Mouse (Mus musculus) layer of hippocampus, postnatal 36 days (tissue): ENCODE data around the gene Lysmd1. TPM values are rescaled to one million over a fixed set of nuclear protein-coding genes. Genes with fewer than 3 reads are reported as not detected.

Experiments
- DNase-seq, 2 experiments: peaks; one replicate each; pipeline ENCODE4 v3.0.0; 2022
- total RNA-seq, 2 experiments: library from RNA; stranded (reverse); gene quantifications; 2 replicates each; pipeline ENCODE4 v1.2.3; 2021

Gene Lysmd1
- total RNA-seq, 2 experiments from 2014 or later = 16.8 to 18.1 TPM

DNA sequence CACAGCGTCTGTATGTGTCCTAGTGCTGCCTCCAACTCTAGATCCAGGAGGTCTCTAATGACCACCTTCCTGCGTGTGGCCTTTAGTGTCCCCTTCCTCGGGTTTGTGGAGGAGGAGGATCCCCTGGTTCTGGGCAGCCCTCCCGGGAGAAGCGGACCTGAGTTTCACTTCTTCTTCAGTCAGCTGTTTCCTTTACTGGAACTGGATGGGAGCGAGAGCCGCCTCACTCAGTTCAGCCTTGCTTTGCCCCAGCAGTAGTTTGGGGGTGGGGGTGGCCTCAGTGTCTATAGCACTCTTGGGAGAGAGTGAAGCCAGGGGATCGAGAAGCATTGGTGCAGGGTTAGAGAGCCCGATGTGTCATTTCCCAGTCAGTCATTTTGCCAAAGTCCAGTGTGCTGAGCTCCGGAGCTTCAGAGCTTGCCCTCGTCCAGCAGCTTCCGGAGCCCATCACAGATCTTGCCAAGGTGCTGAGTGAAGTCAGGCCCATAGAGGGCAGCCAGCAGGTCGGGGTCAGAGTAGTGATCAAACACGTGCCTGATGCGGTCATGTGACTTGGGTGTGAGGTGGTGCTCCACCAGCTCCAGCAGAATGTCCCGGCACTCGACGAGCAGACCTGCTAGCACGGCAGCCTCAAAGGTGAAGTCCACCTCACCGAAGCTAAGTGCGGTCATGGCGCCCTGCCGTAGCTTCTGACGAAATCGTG is 5.8 kb downstream of the Lysmd1 start:
- DNase-seq = no peak

DNA sequence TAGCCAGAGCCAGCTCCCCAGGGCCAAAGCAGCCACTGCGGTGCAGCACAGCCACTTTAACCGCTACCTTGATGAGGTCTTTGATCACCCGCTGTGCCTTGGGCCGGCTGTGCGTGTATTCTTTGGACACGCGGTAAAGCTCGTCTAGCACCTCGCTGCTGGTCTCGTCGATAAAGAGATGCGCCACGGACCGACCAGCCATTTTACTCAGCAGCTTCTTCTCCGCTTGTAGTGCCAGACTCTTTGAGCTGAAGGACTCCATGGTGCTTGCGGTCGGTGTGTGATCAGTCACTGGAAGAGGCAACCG is 6.4 kb downstream of the Lysmd1 start:
- DNase-seq = no peak

DNA sequence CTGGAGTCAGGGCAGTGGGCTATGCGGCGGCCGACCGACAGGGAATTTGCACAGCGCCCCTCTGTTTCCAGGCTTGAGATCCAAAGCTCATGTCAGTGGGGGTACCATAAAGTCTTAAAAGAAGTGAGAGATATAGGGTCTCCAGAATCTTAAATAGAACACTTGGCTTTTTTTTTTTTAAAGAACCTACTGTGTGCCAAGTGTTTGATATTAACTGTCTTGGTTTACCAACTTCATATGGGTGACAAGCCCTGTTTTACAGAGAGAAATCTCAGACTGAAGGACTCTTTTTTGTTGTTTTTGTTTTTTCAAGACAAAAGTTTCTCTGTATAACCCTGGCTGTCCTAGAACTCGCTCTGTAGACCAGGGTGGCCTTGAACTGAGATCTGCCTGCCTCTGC is 6.9 kb downstream of the Lysmd1 start:
- no peak for DNase-seq

DNA sequence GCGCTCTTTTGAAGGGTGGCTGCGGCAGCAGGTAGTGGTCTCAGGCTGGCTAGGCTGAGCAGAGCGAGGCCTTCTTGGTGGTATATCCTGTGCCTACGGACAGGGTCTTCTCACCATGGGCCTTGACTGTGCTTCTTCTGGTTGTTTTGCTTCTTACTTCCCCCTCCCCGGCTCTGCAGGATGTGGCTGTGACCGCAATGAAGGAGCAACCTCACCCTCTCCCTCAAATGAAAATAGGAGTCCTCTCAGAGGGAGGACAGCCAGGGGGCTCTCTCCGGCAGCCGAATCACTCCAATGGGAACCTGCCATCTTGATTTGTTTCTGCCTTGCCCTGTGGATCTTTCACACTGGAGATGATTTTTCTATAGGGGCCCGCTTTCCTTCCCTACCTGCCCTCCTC is 7.6 kb downstream of the Lysmd1 start:
- DNase-seq = no peak

DNA sequence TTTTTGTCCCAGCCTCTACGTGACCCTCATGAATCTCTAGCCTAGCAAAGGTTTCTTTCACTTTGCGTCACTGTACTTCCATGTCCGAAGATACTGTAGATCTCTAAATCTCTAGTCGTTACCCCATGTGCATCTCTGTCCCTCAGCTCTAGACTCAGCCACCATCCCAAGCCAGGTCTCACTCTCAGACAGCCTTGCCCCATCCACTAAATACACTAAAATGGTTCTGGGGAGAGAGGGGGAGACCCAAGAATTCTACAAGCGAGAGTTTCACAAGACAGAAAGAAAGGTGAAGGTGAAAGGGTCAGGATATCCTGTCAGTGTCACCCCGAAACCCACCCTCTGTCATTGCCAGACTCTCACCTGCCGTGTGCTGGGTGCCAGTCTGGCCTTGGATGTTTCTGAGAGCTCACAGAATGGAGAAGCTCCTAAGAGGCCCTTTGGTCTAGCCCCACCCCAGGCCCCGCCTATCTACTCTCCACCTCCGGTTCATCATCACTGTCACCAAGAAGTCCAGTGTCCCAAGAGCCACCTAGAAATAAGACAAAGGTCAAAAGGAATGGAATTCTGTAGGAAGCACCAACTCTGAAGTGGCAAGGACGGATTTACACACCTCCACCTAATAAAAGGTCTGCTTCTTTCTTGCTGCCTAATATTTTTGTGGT is 8.2 kb downstream of the Lysmd1 start, which contains the start of gene Tnfaip8l2:
Gene Tnfaip8l2 (minus strand): TSS at position 409 of the 665 bp plus-strand sequence.
- DNase-seq = no peak

DNA sequence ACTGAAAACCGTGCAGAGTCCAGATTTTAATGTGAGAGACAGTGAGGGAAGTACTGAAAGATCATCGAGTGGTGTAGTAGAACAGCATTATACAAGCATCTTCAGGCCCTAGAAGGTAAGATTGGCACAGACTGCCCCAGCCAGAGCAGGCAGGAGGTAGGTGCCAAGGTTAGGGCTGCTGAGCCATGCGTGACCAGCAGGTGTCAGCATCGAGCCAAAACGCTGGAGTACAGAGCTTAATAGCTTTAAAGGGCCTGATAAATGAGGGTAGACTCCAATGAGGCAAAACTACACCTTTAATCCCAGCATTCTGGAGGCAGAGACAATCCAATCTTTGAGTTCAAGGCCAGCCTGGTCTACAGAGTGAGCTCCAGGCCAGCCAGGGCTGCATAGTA is 8.7 kb downstream of the Lysmd1 start:
- DNase-seq = peak; percentile 81 to 85

DNA sequence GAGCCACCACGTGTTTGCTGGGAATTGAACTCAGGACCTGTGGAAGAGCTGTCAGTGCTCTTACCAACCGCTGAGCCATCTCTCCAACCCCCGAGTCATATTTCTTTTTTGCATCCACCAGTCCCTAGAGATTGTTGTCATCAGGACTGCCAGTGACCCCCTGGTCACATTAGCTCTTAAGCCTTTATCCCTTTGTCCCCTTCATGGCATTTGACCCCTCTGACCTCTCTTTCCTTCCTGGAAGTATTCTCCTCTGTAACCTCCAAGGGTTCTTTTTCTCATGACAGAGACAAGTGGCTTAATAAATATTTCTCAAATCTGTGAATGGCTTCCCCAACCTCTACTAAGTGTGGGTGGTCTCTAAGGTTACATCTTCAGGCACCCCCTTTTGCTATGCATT is 14.0 kb downstream of the Lysmd1 start:
- DNase-seq = no peak

DNA sequence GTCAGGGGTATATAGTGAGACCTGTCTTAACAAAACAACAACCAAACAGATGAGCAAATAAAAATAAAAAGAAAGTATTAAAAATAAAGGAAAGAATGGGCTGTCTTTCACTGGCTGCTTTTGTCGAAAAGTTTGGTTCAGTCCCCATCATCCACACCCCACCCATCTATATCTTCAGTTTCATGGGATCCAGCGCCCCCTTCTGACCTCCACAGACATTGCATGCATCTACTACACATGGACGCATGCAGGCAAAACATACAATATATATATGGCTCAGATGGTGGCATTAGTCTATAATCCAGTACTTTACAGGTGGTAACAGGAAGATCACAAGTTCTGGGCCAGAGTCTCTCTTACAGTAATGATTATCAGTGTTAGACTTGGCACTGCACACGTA is 20.0 kb downstream of the Lysmd1 start:
- DNase-seq = no peak

DNA sequence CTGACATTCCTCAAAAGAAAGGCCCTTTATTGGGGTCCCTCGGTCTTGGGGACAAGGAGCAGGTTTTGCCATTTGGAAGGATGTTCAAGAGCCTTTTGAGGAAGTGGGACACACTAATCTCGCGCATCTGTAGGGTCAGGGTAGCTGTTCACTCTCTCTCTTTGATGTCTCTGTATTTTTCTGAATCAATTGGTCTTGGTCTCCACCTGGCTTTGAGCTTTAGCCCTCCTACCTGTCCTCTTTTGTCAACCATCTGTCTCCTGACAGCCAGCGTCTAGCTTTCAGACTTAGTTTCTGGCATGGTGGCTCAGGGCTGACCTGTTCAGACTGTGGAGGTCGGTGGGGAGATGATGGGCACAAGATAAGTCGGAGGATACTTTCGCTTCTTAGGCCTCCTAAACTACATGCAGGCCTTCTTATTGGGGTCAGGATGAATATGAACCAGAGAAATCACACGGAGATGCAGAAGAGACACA is 25.7 kb downstream of the Lysmd1 start:
- DNase-seq = no peak

DNA sequence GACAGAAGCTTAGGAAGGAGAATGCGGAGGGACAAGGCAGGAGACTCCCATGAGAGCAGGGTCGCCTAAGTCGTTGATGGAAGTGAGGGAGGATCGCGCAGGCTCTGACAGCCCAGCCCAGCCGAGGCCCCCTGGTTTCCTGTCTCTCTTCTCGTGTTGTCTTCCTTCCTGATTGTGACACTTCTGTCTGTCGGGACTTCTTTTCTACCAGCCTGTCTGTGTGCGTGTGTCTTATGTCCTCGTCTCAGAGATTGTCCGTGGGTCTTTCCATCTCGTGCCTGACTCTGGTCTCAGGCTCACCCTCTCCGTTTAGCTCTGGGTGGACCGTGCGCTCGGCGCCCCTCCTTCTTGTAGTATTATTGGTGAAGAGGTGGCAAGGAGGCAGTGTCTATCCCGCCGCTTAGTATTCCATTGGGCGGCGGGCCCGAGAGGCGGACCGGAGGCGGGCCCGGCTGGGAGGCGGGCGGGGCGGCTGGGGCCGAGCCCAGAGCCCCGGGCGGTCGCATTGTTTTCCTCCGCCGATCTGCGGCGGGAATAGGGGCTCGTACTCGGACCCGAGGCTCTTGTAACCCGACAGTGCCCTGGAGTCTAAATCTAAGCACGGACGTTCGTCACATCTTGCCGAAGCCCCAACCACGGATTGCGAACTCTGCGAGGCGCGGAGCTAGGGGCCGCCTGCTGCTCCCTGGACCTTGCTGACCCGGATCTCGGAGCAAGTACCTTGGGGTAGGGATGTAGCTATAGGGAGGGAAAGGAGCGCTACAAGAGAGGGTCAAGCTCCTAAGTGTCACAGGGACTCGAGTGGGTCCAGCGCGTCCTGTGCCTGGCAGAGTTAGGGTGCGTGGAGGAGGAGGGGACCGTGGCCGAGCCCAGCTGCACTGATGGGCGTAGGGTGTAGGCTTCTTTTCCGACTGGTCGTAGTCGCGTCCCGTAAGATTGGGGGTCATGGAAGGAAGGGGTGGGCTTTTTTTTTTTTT is 26.4 kb downstream of the Lysmd1 start, which contains the start of gene Sema6c:
Gene Sema6c (plus strand): TSS at position 471 of the 977 bp plus-strand sequence.
- peak; percentile 83 to 87 for DNase-seq

DNA sequence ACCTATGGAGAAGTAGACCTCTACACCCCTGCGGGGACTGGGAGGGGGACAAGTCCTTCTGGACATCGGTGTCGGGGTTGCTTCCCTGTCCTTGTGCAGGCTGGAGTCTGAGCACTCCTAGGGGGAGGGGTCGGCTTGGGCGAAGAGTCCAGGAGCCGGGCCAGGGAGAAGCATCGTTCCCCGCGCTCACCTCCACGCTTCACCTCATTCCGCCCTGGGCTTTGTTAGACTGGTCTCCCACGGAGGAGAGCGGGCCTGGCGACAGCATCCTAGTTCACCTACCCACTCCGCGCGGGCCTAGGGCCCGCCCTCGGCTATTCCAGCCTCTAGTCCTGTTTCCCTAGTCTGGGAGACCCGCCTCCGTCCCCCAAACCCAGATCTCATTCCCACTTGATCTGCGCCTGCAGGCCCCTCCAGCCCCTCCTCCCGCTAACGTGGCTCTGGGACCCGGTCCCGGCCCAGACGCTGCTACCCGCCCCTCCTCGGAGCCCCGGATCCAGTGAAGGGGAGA is 27.2 kb downstream of the Lysmd1 start:
- no peak for DNase-seq

DNA sequence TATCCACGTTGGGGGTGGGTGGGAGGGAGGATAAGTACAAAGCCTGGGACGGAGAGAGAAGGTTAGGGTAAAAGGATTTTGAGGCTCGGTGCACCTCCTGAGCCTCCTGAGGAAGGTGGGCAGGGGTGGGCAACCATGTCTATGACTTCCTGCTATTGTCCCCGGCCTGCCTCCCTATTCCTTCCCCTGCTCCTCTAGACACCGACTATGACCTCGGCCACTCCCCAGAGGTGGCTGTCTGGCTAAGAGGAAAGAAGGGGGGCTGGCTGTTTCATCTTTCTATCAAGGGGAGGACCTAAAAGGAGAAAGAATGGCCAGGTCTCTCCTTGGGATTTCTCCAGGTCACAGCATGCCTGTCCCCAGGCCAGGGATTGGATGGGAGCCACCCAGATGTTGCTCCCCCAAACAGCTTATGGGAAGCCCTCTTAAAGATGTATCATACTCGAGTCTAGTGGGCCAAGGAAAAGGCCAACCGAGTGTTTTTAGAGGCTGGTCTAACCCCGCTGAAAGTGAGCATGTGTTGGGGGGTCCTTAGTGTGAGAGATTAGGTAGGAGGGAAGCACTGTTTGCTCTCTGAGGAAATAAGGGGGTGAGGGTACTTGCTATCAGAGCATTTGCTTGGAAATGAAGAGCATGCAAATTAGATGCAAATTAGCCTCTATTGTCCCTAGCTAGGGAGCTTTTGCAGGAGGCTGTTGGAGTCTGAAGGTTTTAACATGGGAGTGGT is 27.9 kb downstream of the Lysmd1 start:
- DNase-seq = no peak

DNA sequence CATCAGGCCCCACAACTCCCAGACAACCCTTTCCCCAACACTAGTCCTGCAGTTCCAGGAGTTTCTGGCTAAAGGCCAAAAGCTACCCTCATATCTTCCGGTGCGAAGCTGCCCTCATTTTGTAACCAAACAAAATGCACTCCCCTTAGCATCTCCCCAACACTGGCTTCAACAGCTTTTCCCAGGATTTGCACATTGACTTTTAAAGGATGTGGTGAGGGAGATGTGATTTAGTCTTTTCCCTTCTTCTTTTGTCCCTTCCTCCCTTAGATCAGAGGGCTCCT is 28.4 kb downstream of the Lysmd1 start:
- no peak for DNase-seq

DNA sequence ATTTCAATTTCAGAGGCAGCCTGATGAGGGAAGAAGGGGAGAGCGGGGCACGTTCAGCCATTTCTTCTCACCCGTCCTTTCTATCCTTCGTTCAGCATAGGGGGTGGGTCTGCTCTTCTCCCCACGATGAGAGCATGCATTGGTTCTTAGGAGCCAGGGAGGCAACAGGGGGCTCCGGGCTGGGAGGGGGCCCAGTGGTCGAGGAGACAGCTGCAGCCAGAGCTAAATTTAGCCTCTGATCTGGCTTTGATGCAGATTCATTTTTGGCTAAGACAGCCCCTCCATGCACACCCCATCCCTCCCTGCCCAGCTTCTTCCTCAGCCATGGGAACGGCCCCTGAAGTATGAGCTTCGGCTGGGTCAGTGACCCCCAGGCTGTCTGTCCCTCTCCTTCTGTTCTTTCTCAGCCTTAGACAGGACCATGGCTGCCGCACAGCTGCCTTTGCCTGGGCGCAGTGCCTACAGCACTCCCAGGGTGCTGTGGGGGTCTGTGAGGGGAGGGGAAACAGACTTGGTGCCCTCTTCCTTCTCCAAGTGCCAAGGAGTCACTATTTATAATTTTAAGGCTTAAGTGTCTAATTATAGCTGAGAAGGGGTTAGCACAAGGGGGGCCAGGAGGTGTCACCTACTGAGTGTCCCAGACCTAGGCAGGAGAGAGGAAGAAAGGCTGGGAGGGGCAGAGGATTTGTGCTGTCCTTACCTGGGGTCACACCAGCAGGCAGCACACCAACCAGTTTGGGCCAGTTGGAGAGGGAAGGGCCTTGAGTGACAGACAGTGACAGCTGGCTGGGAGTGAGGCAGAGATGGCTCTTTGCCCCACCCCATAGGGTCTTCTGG is 29.7 kb downstream of the Lysmd1 start:
- no peak for DNase-seq

DNA sequence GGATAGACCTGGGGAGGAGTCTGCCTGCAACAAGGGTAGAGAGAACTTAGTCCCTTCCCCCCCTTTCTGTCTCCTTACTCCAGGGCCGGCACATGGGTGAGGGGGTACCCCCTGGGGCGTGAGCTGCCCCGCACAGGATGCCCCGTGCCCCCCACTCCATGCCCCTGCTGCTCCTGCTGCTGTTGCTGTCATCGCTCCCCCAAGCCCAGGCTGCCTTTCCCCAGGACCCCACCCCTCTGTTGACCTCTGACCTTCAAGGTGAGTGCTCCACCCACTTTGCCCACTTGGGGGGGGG is 30.3 kb downstream of the Lysmd1 start:
- DNase-seq = no peak

DNA sequence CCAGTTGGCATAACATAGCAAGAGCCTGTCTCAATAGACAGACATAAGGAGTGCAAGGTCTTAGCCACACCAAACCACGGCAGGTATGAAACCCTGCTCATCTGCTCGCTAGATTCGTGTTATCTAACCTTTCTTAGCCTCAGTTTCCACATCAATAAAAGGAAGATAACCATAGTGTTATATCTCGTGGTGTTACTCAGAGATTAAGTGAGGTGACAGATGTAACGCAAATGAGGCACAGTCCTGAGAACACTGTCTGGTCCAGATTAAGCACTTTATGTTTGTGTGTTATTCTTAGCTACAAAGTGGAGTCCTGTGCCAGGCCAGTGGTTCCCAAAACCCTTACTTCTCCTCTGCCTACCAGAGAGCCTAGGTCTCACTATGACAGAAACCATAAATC is 31.0 kb downstream of the Lysmd1 start:
- DNase-seq = no peak

DNA sequence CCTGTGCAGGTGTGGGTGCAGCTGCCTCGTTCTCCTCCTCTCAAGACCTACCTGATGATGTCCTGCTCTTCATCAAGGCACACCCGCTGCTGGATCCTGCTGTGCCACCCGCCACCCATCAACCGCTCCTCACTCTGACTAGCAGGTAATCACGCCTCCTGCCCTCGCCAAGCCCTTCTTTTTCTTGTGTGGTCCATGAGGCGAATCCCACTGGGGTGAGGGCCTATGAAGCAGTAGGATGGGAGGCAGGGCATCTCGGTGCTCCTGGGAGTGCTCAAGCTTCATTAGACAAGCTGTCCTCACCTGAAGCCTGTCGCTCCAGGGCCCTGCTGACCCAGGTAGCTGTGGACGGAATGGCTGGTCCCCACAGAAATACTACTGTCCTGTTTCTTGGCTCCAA is 36.1 kb downstream of the Lysmd1 start:
- DNase-seq = no peak

DNA sequence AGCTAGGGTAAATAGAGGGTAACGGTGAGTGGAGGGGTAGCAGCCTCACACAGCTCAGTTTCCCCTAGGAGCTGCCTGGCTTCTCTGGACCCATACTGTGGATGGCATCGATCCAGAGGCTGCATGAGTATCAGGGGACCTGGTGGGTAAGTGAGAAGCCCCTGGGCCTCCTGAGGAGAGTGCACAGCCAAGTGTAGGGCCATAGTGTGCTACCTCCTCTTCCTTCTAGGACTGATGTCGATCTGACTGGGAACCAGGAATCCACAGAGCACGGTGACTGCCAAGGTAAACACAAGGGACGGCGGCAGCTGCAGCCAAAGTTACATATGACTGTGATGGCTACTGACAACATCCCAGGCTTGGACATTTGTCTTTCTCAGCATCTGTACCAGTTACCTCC is 37.2 kb downstream of the Lysmd1 start:
- DNase-seq = no peak

DNA sequence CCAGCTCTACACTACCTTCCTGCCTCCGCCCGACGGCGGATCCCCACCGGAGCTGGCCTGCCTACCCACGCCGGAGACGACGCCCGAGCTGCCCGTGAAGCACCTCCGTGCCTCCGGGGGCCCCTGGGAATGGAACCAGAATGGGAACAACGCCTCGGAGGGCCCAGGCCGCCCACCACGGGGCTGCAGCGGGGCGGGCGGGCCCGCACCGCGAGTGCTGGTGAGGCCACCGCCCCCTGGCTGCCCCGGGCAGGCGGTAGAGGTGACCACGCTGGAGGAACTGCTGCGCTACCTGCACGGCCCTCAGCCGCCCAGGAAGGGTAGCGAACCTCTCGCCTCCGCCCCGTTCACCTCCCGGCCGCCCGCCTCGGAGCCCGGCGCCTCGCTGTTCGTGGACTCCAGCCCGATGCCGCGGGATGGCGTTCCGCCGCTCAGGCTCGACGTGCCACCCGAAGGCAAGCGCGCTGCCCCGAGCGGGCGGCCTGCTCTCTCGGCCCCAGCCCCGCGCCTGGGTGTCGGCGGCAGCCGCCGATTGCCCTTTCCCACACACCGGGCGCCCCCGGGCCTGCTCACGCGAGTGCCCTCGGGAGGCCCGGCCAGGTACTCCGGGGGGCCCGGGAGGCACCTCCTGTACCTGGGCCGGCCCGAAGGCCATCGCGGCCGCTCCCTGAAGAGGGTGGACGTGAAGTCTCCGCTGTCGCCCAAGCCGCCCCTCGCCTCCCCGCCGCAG is 38.8 kb downstream of the Lysmd1 start:
- DNase-seq = no peak

DNA sequence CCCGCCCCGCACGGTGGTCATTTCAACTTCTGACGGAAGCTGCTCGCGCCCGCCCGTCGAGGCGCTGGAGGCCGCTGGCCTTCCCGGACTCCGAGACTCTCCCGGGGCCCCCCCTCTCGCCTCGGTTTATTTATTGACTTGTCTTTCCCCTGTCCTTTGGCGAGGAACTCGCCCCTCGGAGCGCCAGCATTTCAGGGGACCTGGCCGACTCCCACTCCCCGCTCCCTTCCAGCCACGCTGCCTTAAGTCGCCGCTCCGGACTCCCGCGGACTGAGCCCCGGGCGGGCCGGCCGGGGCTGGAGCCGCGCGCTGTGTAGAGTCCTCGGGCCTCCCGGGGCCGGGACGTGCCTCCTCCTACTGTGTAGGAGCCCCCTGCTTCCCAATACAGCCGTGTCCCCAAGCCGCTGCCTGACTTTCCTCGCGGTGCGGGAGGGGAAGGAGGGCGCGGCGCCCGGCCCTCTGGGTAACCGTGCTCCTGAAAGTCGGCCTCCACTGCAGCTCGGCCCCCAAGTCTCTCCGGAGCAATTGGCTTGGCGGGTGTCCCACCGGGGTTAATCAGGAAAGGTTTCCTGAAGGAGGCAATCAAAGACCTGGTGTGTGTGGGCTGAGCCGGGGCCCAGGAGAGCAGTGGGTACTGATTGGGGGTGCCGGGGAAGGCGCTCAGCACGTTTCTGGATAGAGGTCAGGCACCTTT is 39.5 kb downstream of the Lysmd1 start:
- DNase-seq = no peak
